Mouse (Mus musculus): Measurements from ENCODE around the gene Trim65.

DNA sequence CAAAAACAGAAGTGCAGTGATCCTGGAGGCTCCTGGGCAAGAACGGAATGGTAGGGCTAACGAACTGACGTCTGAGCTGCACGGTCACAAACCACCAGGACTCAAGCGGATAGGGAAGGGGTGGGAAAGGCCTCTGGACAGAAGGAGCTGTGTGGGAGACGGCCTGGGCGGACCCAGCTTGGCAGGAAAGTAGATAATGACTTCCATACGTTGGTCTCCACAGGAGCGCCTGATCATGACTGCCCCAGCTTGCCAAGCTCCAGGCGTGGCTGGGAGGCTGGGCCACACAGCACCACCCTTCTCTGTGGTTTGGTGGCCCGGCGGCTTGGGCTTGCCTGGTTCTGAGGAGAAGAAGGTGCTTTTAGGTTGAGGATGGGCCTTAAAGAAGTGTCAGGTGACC, 13.7 kb downstream of the Trim65 start:
- TF ChIP-seq CTCF (conservative IDR thresholded peaks at IDR 0.05; ENCODE audit: insufficient read depth, insufficient read length, low read depth, low read length) (no peak), POLR2A (IDR thresholded peaks at IDR 0.05; ENCODE audit: low read depth, low read length) (no peak)
